In the genomic region with DNA sequence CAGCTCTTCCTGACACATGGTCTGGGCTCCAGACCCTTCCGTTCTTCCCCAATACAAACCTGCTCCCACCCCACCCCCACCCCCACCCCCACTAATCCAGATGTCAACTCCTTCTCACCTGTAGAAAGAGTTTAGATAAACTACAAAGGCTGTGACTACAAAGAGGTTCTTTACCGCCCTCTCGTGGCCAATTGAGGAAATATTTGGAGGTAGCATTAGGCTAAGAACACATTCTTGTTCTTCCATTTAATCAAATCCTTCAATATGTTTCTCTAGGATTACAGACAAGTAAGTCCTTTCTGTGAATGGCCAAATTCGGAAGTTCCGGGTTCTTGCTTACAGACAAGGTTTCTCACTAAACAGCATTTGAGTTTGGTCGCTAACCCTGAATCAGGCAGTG, we compare ENCODE assay signal across 10 mouse cellular contexts. TPM values are rescaled to one million over a fixed set of nuclear protein-coding genes. Genes with fewer than 3 reads are reported as not detected.
DNase-seq lines count a peak whose midpoint lies in the region; ATAC-seq and TF ChIP-seq lines count a peak whose summit lies in the region.
"Had no signal": no experiment of that assay in that cellular context is flagged by ENCODE, and none has a peak within 500 bp of the region (broad histone marks: within the 10 kb centered on the region; RNA-seq: fewer than 3 reads in every experiment).

No protein-coding gene starts in this region.

- WGBS in midbrain, embryonic 13.5 days: 38% methylated on average over 6 of the region's 6 CpGs

- H3K36me3 ChIP-seq in midbrain, embryonic 13.5 days: no peaks in the 10 kb centered on the region

- H3K4me2 ChIP-seq in midbrain, embryonic 13.5 days (replicated peaks): no peak overlapping the region

- no peak overlapping the region for H3K4me3 ChIP-seq in gastrocnemius, adult 2 months
- no peak overlapping the region for H3K4me3 ChIP-seq in midbrain, embryonic 13.5 days (replicated peaks)
- H3K4me3 ChIP-seq: myocyte had no signal

- DNase-seq in gastrocnemius, adult 18-20 months (ENCODE audit: low spot score): peak; percentile 65
- no peak for DNase-seq in gastrocnemius, postnatal 25 days
- peak; percentile 31 for DNase-seq in CD4-positive helper T cell, adult 2 months (ENCODE audit: low read depth, low spot score)
- DNase-seq in brain, embryonic 14.5 days (ENCODE audit: low read depth): peak; percentile 64
- DNase-seq in gastrocnemius, adult 2 months: peak; percentile 40
- peak; percentile 24 for DNase-seq in layer of hippocampus, adult 9-11 months

- intact Hi-C loops in gastrocnemius, adult 2 months (cut with DNase I): loop anchor here (1.0 kb wide), 1 partner anchor 90 kb away; no protein-coding TSS in a partner anchor

- H3K9ac ChIP-seq in midbrain, embryonic 13.5 days (replicated peaks): no peak overlapping the region

- no peaks in the 10 kb centered on the region for H3K4me1 ChIP-seq in midbrain, embryonic 13.5 days (replicated peaks)

- ATAC-seq in midbrain, embryonic 13.5 days: 0 out of 2 replicates have a peak, but pooled peaks have one; percentile 30
- no peak for ATAC-seq in monocyte, adult 5-6 weeks (replicated peaks; ENCODE audit: insufficient number of reproducible peaks, low FRiP score, low TSS enrichment, poor library complexity, severe bottlenecking)

- H3K27me3 ChIP-seq in midbrain, embryonic 13.5 days: no peaks in the 10 kb centered on the region

- H3K27ac ChIP-seq in gastrocnemius, adult 2 months: no peak overlapping the region
- H3K27ac ChIP-seq in midbrain, embryonic 13.5 days: no peak overlapping the region

- peak; percentile 18; the same call in 1 of the 2 replicates for TF ChIP-seq CTCF in brain, embryonic 14.5 days (IDR thresholded peaks at IDR 0.05; ENCODE audit: borderline replicate concordance, extremely low read depth, insufficient read depth, insufficient read length)
- peak; percentile 65 for TF ChIP-seq CTCF in gastrocnemius, adult 2 months (IDR thresholded peaks at IDR 0.05)

- no peaks in the 10 kb centered on the region for H3K9me3 ChIP-seq in midbrain, embryonic 13.5 days

- TF ChIP-seq POLR2A in brain, embryonic 14.5 days (IDR thresholded peaks at IDR 0.05; ENCODE audit: borderline replicate concordance, extremely low read depth, insufficient read depth, insufficient read length, poor library complexity, severe bottlenecking): no peak

RNA-seq across cellular contexts. Expression of a gene that starts 14.1 kb away (rescaled TPM):
- total RNA-seq in gastrocnemius, adult 18-20 months (2021): 1 to 10 TPM in 1 of 2 experiments, under 1 TPM in 1; 0.80 to 1.6 TPM
- not detected for total RNA-seq in gastrocnemius, postnatal 25 days (2021)
- polyA plus RNA-seq in brain, embryonic 14.5 days (2012; rRNA removed): not detected in 2 replicates
- 1 to 10 TPM in 1 of 2 experiments, under 1 TPM in 1; 0.43 to 1.2 TPM for total RNA-seq in gastrocnemius, adult 2 months (2021)
- polyA plus RNA-seq in midbrain, embryonic 13.5 days (2015; fragmentation: Nextera tagmentation; extraction: Ambion mirVana): not detected in 2 replicates
- total RNA-seq in monocyte, adult 5-6 weeks (2017): not detected in 3 replicates
- total RNA-seq: hematopoietic stem cell, adult 5-6 weeks had no signal
